28 mouse cellular contexts compared by ENCODE assay signal in genomic region chr1:64600413-64601077, GRCm38 (mm10). TPM values are rescaled to one million over a fixed set of nuclear protein-coding genes. Genes with fewer than 3 reads are reported as not detected.
DNase-seq lines count a peak whose midpoint lies in the region; ATAC-seq and TF ChIP-seq lines count a peak whose summit lies in the region.
"Had no signal": no experiment of that assay in that cellular context is flagged by ENCODE, and none has a peak within 500 bp of the region (broad histone marks: within the 10 kb centered on the region; RNA-seq: fewer than 3 reads in every experiment).

No protein-coding gene starts in this region.

- no peak overlapping the region for H3K27ac ChIP-seq in liver, adult 2 months (replicated peaks; ENCODE audit: insufficient read depth, low read depth, low read length)
- no peak overlapping the region for H3K27ac ChIP-seq in liver, postnatal 0 days (ENCODE audit: low read depth)
- peak overlapping the region; percentile 76 for H3K27ac ChIP-seq in embryonic fibroblast, embryonic 13.5 days (ENCODE audit: insufficient read depth, low read length)
- H3K27ac ChIP-seq in lung, postnatal 0 days (ENCODE audit: low read length): no peak overlapping the region
- peak overlapping the region; percentile 22; the same call in 1 of the 2 replicates for H3K27ac ChIP-seq in small intestine, adult 2 months (ENCODE audit: insufficient read depth, low read depth, low read length)
- H3K27ac ChIP-seq: forebrain, embryonic 12.5 days; hindbrain, embryonic 10.5 days; kidney, embryonic 15.5 days; limb, embryonic 10.5 days; neural tube, embryonic 15.5 days had no signal

- no peaks in the 10 kb centered on the region for H3K79me2 ChIP-seq in liver, adult 2 months (ENCODE audit: control insufficient read depth, insufficient read depth, low read length)

- 84% methylated on average over 7 of the region's 7 CpGs for WGBS in liver, adult 2 months
- 78% methylated on average over 7 of the region's 7 CpGs for WGBS in liver, postnatal 0 days (ENCODE audit: insufficient replicate concordance)
- WGBS in lung, postnatal 0 days: 58% methylated on average over 7 of the region's 7 CpGs
- WGBS in small intestine, adult 2 months: 79% methylated on average over 7 of the region's 7 CpGs

- no peak for TF ChIP-seq EP300 in liver, postnatal 0 days (IDR thresholded peaks at IDR 0.05; ENCODE audit: low read depth)
- no peak for TF ChIP-seq EP300 in lung, postnatal 0 days (IDR thresholded peaks at IDR 0.05)

- peak; percentile 34 for DNase-seq in liver, adult 2 months (ENCODE audit: extremely low read depth, low read depth, low spot score)
- no peak for DNase-seq in liver, postnatal 0 days
- DNase-seq in lung, postnatal 0 days (ENCODE audit: low spot score): peak; percentile 41
- no peak for DNase-seq in right cerebral cortex, postnatal 36 days (ENCODE audit: low spot score in 2 of 2)
- no peak for DNase-seq in adipocyte (ENCODE audit: low spot score)
- DNase-seq: adrenal gland, adult 8-10 months; B cell, adult 2 months; cerebellum, adult 18-20 months; cerebellum, postnatal 14 days; kidney, postnatal 4 days; liver; midbrain, embryonic 14.5 days; thymus, adult 18-20 months; thymus, postnatal 4 days had no signal

- TF ChIP-seq CTCF in liver, adult 2 months (IDR thresholded peaks at IDR 0.05; ENCODE audit: low read depth, low read length): no peak
- TF ChIP-seq CTCF in liver, postnatal 0 days (IDR thresholded peaks at IDR 0.05; ENCODE audit: low read depth): no peak
- no peak for TF ChIP-seq CTCF in embryonic fibroblast, embryonic 13.5 days (IDR thresholded peaks at IDR 0.05; ENCODE audit: borderline replicate concordance, insufficient read depth, low read length)
- TF ChIP-seq CTCF in lung, postnatal 0 days (IDR thresholded peaks at IDR 0.05): no peak
- TF ChIP-seq CTCF in small intestine, adult 2 months (IDR thresholded peaks at IDR 0.05; ENCODE audit: extremely low read depth, insufficient read length, insufficient replicate concordance, low read depth, low read length): no peak

- peaks cover 26% of the 10 kb centered on the region for H3K36me3 ChIP-seq in liver, adult 2 months (ENCODE audit: control insufficient read depth, insufficient read depth, low read length)
- H3K36me3 ChIP-seq in liver, postnatal 0 days (replicated peaks; ENCODE audit: insufficient read depth, low read length): peaks cover 26% of the 10 kb centered on the region
- H3K36me3 ChIP-seq in lung, postnatal 0 days (ENCODE audit: insufficient read depth, low read length): no peaks in the 10 kb centered on the region; the same call in 1 of the 2 replicates
- H3K36me3 ChIP-seq in small intestine, adult 2 months (ENCODE audit: control insufficient read depth, insufficient read depth, low read length): peaks cover 15% of the 10 kb centered on the region

- H3K27me3 ChIP-seq in liver, adult 2 months (ENCODE audit: control insufficient read depth, insufficient read depth, low read length): no peaks in the 10 kb centered on the region
- H3K27me3 ChIP-seq in liver, postnatal 0 days (ENCODE audit: insufficient read depth, low read length): no peaks in the 10 kb centered on the region
- no peaks in the 10 kb centered on the region for H3K27me3 ChIP-seq in lung, postnatal 0 days (replicated peaks; ENCODE audit: insufficient read depth, low read length)
- no peaks in the 10 kb centered on the region for H3K27me3 ChIP-seq in small intestine, adult 2 months (ENCODE audit: control insufficient read depth, insufficient read depth, low read length)
- H3K27me3 ChIP-seq: CH12.LX; forebrain, embryonic 12.5 days; kidney, embryonic 15.5 days; megakaryocyte, embryonic 14.5 days; neural tube, embryonic 15.5 days; Patski had no signal

- ATAC-seq in liver, postnatal 0 days: no peak
- ATAC-seq in lung, postnatal 0 days: peak; percentile 63
- ATAC-seq: intestine, postnatal 0 days had no signal

- no peak overlapping the region for H3K9ac ChIP-seq in liver, adult 2 months (ENCODE audit: low read depth, low read length)
- no peak overlapping the region for H3K9ac ChIP-seq in liver, postnatal 0 days (replicated peaks)
- no peak overlapping the region for H3K9ac ChIP-seq in lung, postnatal 0 days (replicated peaks; ENCODE audit: low read depth)
- H3K9ac ChIP-seq: forebrain, embryonic 12.5 days; kidney, embryonic 15.5 days; neural tube, embryonic 15.5 days had no signal

- H3K4me3 ChIP-seq in liver, adult 2 months (ENCODE audit: insufficient read depth, low read depth, low read length): no peak overlapping the region
- H3K4me3 ChIP-seq in liver, postnatal 0 days (ENCODE audit: low read depth, low read length): no peak overlapping the region
- H3K4me3 ChIP-seq in embryonic fibroblast, embryonic 13.5 days (ENCODE audit: insufficient read depth, low read length): no peak overlapping the region
- no peak overlapping the region for H3K4me3 ChIP-seq in lung, postnatal 0 days (ENCODE audit: low read depth, low read length)
- no peak overlapping the region for H3K4me3 ChIP-seq in small intestine, adult 2 months (ENCODE audit: low read depth, low read length)
- H3K4me3 ChIP-seq: erythroblast, embryonic 14.5 days; forebrain, embryonic 12.5 days; hindbrain, embryonic 10.5 days; kidney, embryonic 15.5 days; limb, embryonic 10.5 days; megakaryocyte, embryonic 14.5 days; neural tube, embryonic 15.5 days had no signal

- no peak overlapping the region for H3K4me2 ChIP-seq in liver, postnatal 0 days (ENCODE audit: low read depth, low read length)
- no peak overlapping the region for H3K4me2 ChIP-seq in lung, postnatal 0 days (replicated peaks; ENCODE audit: low read depth, low read length)
- H3K4me2 ChIP-seq: forebrain, embryonic 12.5 days; heart, embryonic 11.5 days; kidney, embryonic 15.5 days; neural tube, embryonic 15.5 days had no signal

- TF ChIP-seq POLR2A in liver, adult 2 months (IDR thresholded peaks at IDR 0.05; ENCODE audit: extremely low read depth, insufficient read depth, low read length): no peak
- TF ChIP-seq POLR2A in embryonic fibroblast, embryonic 13.5 days (IDR thresholded peaks at IDR 0.05; ENCODE audit: low read depth, low read length): no peak
- no peak for TF ChIP-seq POLR2A in small intestine, adult 2 months (IDR thresholded peaks at IDR 0.05; ENCODE audit: low read depth, low read length)

- H3K4me1 ChIP-seq in liver, adult 2 months (ENCODE audit: control insufficient read depth, insufficient read depth, low read length): no peaks in the 10 kb centered on the region
- H3K4me1 ChIP-seq in liver, postnatal 0 days (ENCODE audit: insufficient read depth): no peaks in the 10 kb centered on the region
- peaks cover 4% of the 10 kb centered on the region; the same call in 1 of the 2 replicates for H3K4me1 ChIP-seq in embryonic fibroblast, embryonic 13.5 days (ENCODE audit: control insufficient read depth, insufficient read depth, low read length)
- H3K4me1 ChIP-seq in lung, postnatal 0 days (ENCODE audit: insufficient read depth, low read depth, low read length): no peaks in the 10 kb centered on the region
- H3K4me1 ChIP-seq in small intestine, adult 2 months (ENCODE audit: control insufficient read depth, insufficient read depth, insufficient read length, low read length): no peaks in the 10 kb centered on the region
- H3K4me1 ChIP-seq: forebrain, embryonic 12.5 days; hindbrain, embryonic 10.5 days; kidney, embryonic 15.5 days; limb, embryonic 10.5 days; neural tube, embryonic 15.5 days had no signal

- H3K9me3 ChIP-seq in liver, postnatal 0 days (ENCODE audit: low read length): no peaks in the 10 kb centered on the region
- H3K9me3 ChIP-seq in lung, postnatal 0 days (ENCODE audit: low read length): no peaks in the 10 kb centered on the region
- H3K9me3 ChIP-seq: forebrain, embryonic 12.5 days; G1E; hindbrain, embryonic 10.5 days; kidney, embryonic 15.5 days; limb, embryonic 10.5 days; megakaryocyte, embryonic 14.5 days; neural tube, embryonic 15.5 days had no signal

RNA-seq across cellular contexts. Expression of gene Mettl21a, which starts 16.5 kb away (rescaled TPM):
- total RNA-seq in liver, adult 2 months (2014; rRNA removed): 6.9 and 7.0 TPM in 2 replicates
- polyA plus RNA-seq in liver, adult 2 months (2012; rRNA removed): 6.0 and 9.1 TPM in 2 replicates
- 6.7 and 7.4 TPM in 2 replicates for polyA plus RNA-seq in liver, postnatal 0 days (2015; fragmentation: Nextera tagmentation; extraction: Ambion mirVana)
- polyA plus RNA-seq in embryonic fibroblast, embryonic 13.5 days (2011; ENCODE audit: insufficient read length, low read depth, missing spikeins): 27.9 and 29.3 TPM in 2 replicates
- 11.6 and 13.0 TPM in 2 replicates for polyA plus RNA-seq in lung, postnatal 0 days (2015; fragmentation: Nextera tagmentation; extraction: Ambion mirVana)
- 3.0 and 4.6 TPM in 2 replicates for polyA plus RNA-seq in small intestine, adult 2 months (2012; rRNA removed)

Comparison
In these comparisons a context has a peak if more than half of its experiments do, and no peak if none do; other contexts are left out.
1. DNase-seq: peak in liver, adult 2 months (single experiment) and lung, postnatal 0 days (single experiment); none in liver, postnatal 0 days (single experiment), right cerebral cortex, postnatal 36 days (0 of 2) and adipocyte (single experiment).
2. H3K27ac ChIP-seq: peak in embryonic fibroblast, embryonic 13.5 days (single experiment) and small intestine, adult 2 months (single experiment); none in liver, adult 2 months (single experiment), liver, postnatal 0 days (single experiment) and lung, postnatal 0 days (single experiment).